Mouse (Mus musculus): ENCODE measurements at regions not wholly inside any gene's neighbourhood (a gene's known extent, or its start where the extent isn't known, plus 50 kb on each side); places are given as distances from the start of the nearest gene placed in this dataset.

DNA sequence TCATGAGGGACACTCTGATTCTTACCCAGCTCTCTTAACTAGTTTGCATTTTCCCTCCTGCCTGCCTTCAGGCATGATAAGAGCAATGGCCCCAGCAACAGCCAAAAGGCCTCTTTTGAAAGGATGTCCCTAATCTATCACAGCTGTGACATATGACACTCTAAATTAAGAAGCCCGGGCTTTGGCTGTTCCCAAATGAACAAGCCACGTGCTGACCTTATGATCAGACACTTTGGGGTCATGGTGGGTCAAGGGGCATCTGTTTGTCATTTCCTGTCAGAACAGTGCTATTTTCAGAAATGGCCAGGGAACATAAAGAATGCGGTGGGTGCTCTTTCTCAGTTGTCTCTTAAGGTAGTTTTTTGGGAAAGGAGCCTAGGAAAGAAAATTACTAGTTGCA lies 463.5 kb downstream of the Slc4a3 start:
- POLR2A ChIA-PET: no interaction called here
- CTCF ChIA-PET: no interaction called here

DNA sequence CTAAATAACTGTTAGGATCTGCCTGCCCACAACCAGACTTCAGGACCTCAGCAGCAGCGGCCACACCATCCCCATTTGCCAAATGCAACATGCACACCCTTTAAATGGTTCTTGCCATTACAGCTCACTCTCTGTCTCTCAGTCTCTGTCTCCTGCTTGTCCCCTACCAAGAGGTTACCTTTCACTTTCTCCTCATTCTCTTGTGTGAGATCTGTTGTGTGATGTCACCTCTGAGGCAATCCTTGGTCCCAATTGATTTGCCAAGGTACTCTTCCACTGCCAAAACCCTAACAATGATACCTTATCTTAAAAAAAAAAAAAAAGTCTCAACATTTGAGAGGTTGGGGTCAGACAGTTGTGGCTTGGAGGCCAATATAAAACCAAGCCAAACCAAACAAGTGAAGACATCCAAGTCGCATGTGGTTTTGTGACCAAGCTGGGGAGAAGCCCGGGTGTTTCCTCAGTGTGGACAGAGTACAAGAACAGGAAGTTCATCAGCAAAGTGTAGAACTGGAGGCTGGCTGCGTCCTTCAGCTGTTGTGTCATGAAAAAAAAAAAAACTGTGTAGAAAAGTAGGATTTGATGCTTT lies 464.2 kb downstream of the Slc4a3 start:
- ChIA-PET CTCF (no interaction called here), POLR2A (no interaction called here)

- POLR2A ChIA-PET: no interaction called here
- CTCF ChIA-PET: interaction anchor here in 2 of 4 experiments (0.6 kb wide), 2 partner anchors 132 to 573 kb away, joined by 4 to 5 read pairs; no protein-coding TSS in a partner anchor
These were observed 472.5 kb downstream of the Slc4a3 start for GRCm38 (mm10) chr1:76018588-76018987.

DNA sequence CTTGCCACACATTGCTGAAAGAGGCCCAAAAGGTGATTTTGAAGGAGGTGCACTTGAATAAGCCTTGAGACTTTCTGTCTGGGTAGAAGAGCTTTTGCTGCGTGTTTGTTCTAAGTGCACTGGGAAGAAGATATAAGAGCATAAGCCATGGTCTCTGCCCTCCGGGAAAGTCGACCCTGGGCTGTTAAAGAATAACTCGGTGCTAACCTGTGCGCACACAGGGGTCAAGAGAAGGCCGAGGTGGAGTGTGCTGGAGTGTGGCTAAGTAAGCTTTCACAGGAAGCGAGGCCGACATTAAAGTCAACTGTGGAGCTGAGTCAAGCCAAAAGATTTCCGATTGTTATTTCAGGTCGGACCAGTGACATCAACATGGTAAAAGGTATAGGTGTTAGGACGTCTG lies 473.0 kb downstream of the Slc4a3 start:
- CTCF ChIA-PET: interaction anchor here in 1 of 4 experiments (0.6 kb wide), 1 partner anchor 573 kb away, joined by 5 read pairs; no protein-coding TSS in a partner anchor
- POLR2A ChIA-PET: no interaction called here

DNA sequence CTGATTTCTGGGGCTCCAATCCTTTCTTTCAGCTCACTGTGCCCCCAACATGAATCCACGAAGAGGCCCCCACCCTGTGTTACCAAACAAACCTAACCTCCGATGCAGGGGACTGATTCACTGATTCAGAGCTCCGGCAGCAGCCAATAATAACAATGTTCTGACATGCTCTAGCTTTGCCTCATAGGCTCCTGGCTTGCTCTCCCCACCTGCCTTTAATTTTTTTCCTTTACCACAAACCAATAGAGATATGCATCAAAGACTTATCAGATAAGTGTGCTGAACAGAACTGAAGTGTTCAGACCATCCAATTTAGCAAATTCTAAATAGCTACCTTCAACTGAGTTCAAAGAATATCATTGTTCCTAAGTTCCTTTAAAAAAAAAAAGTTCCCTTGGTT lies 478.6 kb downstream of the Slc4a3 start:
- ChIA-PET POLR2A (interaction anchor here in 1 of 4 experiments (0.7 kb wide), 1 partner anchor 14 kb away, joined by 4 read pairs; no protein-coding TSS in a partner anchor), CTCF (no interaction called here)

DNA sequence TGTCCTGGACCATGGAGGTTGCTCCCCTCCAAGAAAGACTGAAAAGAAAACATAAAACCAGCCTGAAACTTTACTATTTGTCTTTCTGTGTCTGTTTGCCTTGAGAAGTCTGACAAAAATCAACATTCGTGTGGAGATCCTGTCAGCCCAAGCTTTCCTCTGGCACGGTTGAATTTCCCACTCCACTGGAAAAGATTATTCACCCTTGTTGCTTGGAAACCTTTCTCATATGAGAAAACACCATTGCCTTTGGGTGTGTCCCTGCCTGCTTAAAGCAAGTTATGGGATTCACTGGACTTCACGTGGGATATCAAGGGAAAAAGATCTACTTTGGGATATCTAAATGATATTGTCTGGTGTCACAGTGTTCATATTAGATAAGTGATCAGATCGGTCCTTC lies 479.3 kb downstream of the Slc4a3 start:
- ChIA-PET POLR2A (no interaction called here), CTCF (no interaction called here)

- POLR2A ChIA-PET: interaction anchor here in 3 of 4 experiments (0.5 to 1.4 kb wide), 5 partner anchors 11 to 1486 kb away, joined by 3 to 6 read pairs (median 3); no protein-coding TSS in a partner anchor
- CTCF ChIA-PET: interaction anchor here in 2 of 4 experiments (0.6 to 0.7 kb wide), 2 partner anchors 82 to 470 kb away, joined by 3 read pairs; no protein-coding TSS in a partner anchor
These were observed 483.0 kb downstream of the Slc4a3 start for GRCm38 (mm10) chr1:76029059-76029458.

DNA sequence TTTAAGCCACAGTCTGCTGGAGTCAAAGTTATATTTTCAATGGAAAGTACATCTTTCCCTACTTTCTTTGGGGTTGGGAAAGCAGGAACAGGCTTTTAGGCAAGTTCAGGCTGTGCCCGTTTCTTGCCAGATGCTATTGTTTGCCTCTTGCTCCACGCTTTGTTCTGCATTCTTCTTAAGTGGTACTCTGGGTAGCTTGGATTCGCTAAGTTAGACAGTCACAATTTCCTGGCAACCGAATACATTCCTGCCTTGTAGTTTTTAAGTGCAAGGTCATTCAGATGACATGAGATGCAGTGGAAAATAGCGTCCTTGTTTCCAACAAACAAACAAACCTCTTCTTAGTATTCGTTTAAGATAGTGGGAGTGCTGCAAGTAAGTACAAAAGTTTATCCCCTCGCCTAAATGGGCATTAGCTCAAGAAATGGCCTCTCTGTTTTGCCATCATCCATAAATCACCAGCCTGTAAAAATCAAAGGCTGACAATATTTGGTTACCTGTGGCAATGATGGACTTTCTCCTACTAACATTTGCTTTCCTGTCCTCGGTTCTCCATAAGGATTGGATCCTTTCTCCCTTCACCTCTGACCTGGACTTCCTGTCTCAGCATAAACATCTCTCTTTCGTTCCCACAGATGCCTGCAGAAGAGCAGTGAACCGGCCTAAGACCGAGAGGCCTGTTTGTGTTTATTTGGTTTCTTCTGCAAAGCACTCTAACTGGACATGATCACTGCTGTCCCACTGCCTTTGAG lies 485.3 kb downstream of the Slc4a3 start:
- CTCF ChIA-PET: no interaction called here
- POLR2A ChIA-PET: interaction anchor here in 1 of 4 experiments (0.9 kb wide), 1 partner anchor 9 kb away, joined by 3 read pairs; no protein-coding TSS in a partner anchor

DNA sequence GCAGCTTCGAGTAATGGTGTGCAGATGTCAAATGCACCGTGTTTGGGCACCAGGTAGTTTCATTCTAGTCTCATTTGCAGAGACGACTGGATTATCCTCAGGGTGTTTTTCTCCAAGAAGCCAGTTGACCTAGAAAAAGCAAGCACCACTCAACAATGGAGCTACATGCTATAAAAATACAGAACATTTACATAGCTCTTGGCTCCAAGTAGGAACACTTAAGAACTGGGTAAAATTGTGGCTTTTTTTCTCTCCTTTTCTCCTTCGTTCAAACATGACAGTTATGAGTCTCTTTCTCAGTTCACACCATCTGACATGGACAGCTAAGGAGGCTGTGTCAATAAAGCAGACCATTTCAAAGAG lies 485.8 kb downstream of the Slc4a3 start:
- ChIA-PET CTCF (no interaction called here), POLR2A (no interaction called here)

GRCm38 (mm10) chr1:76032626-76033025 lies 486.6 kb downstream of the Slc4a3 start:
- CTCF ChIA-PET: no interaction called here
- POLR2A ChIA-PET: no interaction called here

GRCm38 (mm10) chr1:76036316-76036715 lies 490.2 kb downstream of the Slc4a3 start:
- POLR2A ChIA-PET: no interaction called here
- CTCF ChIA-PET: no interaction called here

DNA sequence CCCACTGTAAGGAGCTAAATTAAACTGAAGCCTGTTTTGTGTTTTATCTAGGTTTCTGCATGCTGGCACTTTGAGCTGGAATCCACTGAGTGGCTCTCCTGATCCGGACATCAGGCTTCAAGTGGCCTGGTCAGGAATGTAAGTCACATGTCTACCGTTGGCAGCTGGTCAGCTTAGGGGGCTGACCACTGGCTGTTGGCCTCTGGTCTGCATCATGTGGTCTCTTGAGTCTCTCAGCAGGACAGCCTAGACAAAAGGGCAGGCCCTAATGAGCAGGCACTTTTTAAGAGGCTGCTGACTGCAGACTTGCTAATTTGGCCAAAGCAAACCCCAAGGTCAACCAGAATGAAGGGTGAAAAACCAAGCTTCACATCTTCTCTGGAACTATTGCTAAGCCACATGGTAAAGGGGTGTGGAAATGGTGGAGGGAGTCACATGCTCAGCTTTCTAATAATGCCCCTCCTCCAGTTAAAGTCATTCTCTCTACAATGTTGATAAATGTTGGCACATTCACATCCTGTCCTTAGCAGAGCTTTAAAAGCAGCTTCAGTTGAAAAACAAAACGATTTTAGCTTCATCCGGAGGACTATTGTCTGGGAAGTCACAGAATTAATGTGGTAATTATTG lies 493.1 kb downstream of the Slc4a3 start:
- ChIA-PET CTCF (no interaction called here), POLR2A (interaction anchor here in 1 of 4 experiments (1.4 kb wide), 1 partner anchor 14 kb away, joined by 4 read pairs; no protein-coding TSS in a partner anchor)

DNA sequence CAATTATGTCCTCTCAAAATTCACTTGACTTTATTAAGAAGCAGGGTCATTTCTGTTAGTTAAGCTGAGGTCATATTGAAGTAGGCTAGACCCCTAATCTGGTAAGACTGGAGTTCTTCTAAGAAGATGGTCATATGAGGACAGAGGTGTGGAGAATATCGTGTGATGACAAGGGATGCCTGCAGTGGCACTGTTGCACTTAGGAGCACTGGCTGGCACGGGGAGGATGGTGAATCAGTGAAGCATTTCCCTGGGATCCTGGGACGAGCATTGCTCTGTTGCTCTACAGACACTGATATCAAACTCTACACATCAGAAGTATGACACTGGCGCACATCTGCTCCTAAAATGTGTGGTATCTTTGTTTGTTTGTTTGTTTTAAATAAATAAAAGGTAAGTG lies 493.6 kb downstream of the Slc4a3 start:
- POLR2A ChIA-PET: no interaction called here
- CTCF ChIA-PET: no interaction called here

- ChIA-PET POLR2A (no interaction called here), CTCF (no interaction called here)
These were observed 504.2 kb downstream of the Slc4a3 start for GRCm38 (mm10) chr1:76050264-76050663.

DNA sequence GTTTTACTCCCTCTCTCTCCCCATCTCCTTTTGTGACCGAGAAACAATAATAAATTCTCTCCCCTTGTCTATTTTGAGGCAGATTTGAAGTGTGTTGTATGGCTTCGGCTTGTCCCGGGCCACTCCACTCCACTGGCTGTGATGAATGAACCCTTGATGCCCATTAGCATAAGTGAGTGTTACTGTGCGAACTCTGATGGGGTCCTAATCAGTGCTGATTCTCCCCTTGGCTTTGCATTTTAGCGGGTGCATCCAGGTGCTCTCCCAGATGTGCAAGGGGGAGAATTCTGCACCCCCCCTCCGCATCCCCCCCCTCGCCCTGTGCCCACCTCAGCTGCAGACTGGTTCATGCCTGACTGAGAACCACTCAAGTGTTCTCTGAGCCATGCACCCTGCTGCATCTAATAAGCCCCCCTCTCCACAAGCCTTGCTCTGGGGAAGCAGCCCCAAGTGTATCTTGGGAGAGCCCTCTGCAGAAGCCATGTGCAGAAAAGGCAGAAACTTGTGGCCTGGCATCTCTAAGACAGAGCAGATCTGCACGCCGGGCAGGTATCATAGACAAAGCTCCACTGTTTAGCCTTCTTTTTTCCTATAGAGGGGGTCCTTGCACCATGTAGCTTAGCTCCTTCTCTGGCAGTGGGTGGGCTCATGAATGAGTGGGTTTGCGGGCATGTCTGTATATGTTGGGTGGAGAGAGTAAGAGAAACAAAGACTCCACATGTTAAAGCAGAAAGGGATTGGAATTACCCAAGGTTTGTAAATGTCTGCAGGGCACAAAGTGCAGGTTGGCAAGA lies 507.5 kb downstream of the Slc4a3 start:
- CTCF ChIA-PET: no interaction called here
- POLR2A ChIA-PET: no interaction called here

- CTCF ChIA-PET: no interaction called here
These were observed 519.7 kb downstream of the Slc4a3 start for GRCm38 (mm10) chr1:76065783-76066182.

GRCm38 (mm10) chr1:76070831-76071321 lies 524.8 kb downstream of the Slc4a3 start:
- POLR2A ChIA-PET: no interaction called here
- CTCF ChIA-PET: no interaction called here

More at GRCm38 (mm10) chr1:76065783-76066182, 519.7 kb downstream of the Slc4a3 start:
- POLR2A ChIA-PET: no interaction called here

DNA sequence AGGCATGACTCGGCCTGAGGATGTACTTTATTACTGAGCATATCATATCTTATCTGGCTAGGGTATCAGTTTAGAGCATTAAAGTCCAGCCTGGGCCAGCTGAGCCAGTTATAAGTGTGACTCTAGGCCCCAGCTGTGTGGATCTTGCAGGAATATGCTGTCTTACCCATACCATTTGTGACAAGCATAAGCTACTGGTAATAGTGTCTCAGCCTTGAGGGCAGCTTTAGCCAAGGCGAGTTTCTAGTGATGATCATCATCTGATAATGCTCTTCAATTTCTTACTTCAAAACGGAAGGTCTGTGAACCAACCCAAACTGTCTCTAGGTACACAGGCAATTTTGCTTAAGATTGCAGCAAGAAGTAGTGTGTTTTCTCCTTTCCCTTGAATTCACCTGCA lies 529.1 kb downstream of the Slc4a3 start:
- CTCF ChIA-PET: no interaction called here
- POLR2A ChIA-PET: interaction anchor here in 2 of 4 experiments (0.7 to 0.9 kb wide), 2 partner anchors 15 to 82 kb away, joined by 3 to 4 read pairs; no protein-coding TSS in a partner anchor

GRCm38 (mm10) chr1:76075685-76076455 lies 529.8 kb downstream of the Slc4a3 start:
- POLR2A ChIA-PET: interaction anchor here in 1 of 4 experiments (0.9 kb wide), 1 partner anchor 14 kb away, joined by 3 read pairs; no protein-coding TSS in a partner anchor

More at GRCm38 (mm10) chr1:76075685-76076455, 529.8 kb downstream of the Slc4a3 start:
- CTCF ChIA-PET: interaction anchor here in 1 of 4 experiments (0.6 kb wide), 1 partner anchor 161 kb away, joined by 3 read pairs; no protein-coding TSS in a partner anchor

Measured in embryonic stem cell, embryonic (primary cell).